Mouse (Mus musculus): ENCODE measurements around the gene Zfp472. TPM values are rescaled to one million over a fixed set of nuclear protein-coding genes. Genes with fewer than 3 reads are reported as not detected.
A peak's percentile ranks its signal among the peaks of the same experiment; 100 is the strongest.

The Zfp472 gene
- 10.5 and 11.2 TPM in 2 replicates for polyA plus RNA-seq (2015; fragmentation: Nextera tagmentation; extraction: Ambion mirVana)

DNA sequence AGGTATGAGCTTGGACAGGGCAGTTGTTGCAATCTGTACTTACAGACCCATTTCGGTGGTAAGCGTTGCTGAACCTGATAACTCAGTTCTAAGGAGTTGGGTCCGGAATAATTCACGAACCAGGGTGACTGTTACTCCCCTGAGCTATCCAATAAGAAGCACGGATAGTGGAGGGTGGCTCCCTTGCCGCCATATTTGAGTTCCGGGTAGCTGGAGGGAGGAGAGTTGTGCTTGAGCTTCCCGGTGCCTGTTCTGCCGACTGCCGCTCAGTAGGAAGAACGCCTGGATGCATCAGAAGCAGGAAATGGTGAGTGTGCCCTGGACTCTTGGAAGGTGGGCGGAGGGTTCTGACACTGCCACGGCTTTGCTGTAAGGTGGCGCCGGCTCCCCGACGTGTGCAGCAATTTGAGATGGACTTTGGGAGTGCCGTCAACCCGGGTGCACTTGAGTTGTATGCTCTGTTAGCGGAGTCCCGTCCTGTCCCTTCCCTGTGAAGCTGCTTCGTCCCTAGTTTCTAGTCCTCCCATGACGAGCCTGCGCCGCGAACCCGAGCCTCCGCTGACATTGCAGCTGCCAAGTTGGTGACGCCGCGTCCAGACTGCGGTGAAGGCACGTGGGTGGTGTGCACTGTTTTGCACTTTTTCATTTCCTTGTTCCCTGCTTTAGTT, at the start of gene Zfp472:
TSS of gene Zfp472 (plus strand) at position 192 of the 668 bp plus-strand sequence.
- H3K4me3 ChIP-seq (replicated peaks): peak within 1 kb of the TSS; percentile 86
- H3K27me3 ChIP-seq: no peaks in the 10 kb centered on the region
- H3K4me2 ChIP-seq (replicated peaks): peak within 1 kb of the TSS; percentile 60
- H3K4me1 ChIP-seq: peaks cover 12% of the 10 kb centered on the region
- H3K27ac ChIP-seq (replicated peaks): peak within 1 kb of the TSS; percentile 94
- H3K9me3 ChIP-seq (replicated peaks): no peaks in the 10 kb centered on the region
- H3K36me3 ChIP-seq: no peaks in the 10 kb centered on the region
- under 1% methylated on average over 33 of the region's 33 CpGs for WGBS
- ATAC-seq (ENCODE audit: insufficient number of reproducible peaks, low FRiP score, low TSS enrichment, low read depth): peak; percentile 98
- H3K9ac ChIP-seq: peak within 1 kb of the TSS; percentile 64

DNA sequence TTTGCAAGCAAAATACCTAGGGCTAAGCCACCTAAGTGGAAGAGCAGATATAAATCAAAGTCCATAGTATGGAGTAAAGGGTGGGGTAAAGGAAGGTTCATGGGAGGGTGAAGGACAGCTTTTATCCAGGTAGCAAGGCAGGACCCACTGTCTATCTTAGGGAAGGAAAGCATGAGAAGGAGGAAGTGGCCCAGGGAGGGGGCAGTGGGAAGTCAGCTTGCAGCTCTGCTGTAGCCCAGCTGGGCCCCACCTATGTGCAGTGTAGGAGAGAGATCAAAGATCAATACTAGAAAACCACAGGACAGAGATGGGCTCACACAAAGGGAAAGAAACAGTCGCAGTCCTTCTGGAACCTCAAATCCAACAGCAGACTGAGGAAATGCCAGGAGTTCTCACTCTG, 49.5 kb upstream of the Zfp472 start:
- no peak for ATAC-seq (ENCODE audit: insufficient number of reproducible peaks, low FRiP score, low TSS enrichment, low read depth)
- Histone ChIP-seq H3K4me3 (replicated peaks) (no peak overlapping the region), H3K36me3 (no peaks in the 10 kb centered on the region), H3K4me1 (no peaks in the 10 kb centered on the region), H3K27ac (replicated peaks) (no peak overlapping the region), H3K9me3 (replicated peaks) (0 out of 2 replicates have a peak, but pooled peaks cover 3% of the 10 kb centered on the region), H3K4me2 (replicated peaks) (no peak overlapping the region), H3K9ac (no peak overlapping the region), H3K27me3 (peaks cover 3% of the 10 kb centered on the region; the same call in 1 of the 2 replicates)
- 80% methylated on average over 1 of the region's 1 CpGs for WGBS

DNA sequence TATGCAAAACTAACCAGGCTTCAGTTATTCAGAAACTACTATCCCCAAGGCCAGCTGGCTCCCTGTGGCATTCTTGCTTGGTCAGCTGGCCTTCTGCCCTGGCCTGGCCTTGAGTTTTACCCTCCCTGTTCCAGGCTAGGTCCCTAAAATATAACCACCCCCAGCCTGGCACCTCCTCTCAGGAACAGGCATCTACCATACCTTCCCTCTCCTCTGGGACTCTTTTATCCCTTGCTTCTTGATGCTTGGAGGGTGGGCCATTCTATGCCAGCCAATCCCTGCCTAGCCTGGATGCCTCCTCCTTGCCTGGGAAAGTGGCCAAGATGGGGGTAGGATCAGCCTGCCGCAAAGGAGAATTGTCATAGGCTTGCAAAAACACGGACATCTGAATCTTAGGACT, 48.5 kb upstream of the Zfp472 start, which contains the start of gene Cyp4f14:
TSS of gene Cyp4f14 (minus strand) at position 212 of the 400 bp plus-strand sequence.
- 59% methylated on average over 2 of the region's 2 CpGs for WGBS
- no peak for ATAC-seq (ENCODE audit: insufficient number of reproducible peaks, low FRiP score, low TSS enrichment, low read depth)
- Histone ChIP-seq H3K27me3 (peaks cover 3% of the 10 kb centered on the region; the same call in 1 of the 2 replicates), H3K4me1 (no peaks in the 10 kb centered on the region), H3K9me3 (replicated peaks) (0 out of 2 replicates have a peak, but pooled peaks cover 3% of the 10 kb centered on the region), H3K9ac (no peak within 1 kb of the TSS), H3K36me3 (no peaks in the 10 kb centered on the region), H3K27ac (replicated peaks) (no peak within 1 kb of the TSS), H3K4me2 (replicated peaks) (no peak within 1 kb of the TSS), H3K4me3 (replicated peaks) (no peak within 1 kb of the TSS)

DNA sequence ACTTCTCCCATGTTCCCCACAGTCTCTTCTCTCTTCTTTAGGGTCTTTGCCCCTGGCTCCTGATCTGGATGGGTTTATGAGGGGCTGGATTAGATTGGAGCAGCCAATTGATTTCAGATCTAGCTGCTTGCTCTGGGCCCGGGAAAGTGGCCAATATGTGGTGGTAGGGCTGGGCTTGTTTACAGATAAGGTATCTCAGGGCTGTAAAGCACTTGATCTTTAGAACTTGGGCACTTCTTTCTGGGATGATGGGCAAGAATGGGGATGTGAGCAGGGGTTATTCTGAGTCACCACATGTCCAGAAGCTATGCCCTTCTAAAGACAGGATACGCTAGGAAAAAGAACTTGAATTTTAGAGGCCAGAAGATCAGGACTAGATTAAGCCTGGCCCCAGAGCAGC, 46.5 kb upstream of the Zfp472 start:
- no peak for ATAC-seq (ENCODE audit: insufficient number of reproducible peaks, low FRiP score, low TSS enrichment, low read depth)
- Histone ChIP-seq H3K36me3 (no peaks in the 10 kb centered on the region), H3K4me3 (replicated peaks) (no peak overlapping the region), H3K27me3 (peaks cover 3% of the 10 kb centered on the region; the same call in 1 of the 2 replicates), H3K9me3 (replicated peaks) (0 out of 2 replicates have a peak, but pooled peaks cover 3% of the 10 kb centered on the region), H3K4me2 (replicated peaks) (no peak overlapping the region), H3K9ac (no peak overlapping the region), H3K4me1 (no peaks in the 10 kb centered on the region), H3K27ac (replicated peaks) (no peak overlapping the region)
- 78% methylated on average over 2 of the region's 2 CpGs for WGBS

DNA sequence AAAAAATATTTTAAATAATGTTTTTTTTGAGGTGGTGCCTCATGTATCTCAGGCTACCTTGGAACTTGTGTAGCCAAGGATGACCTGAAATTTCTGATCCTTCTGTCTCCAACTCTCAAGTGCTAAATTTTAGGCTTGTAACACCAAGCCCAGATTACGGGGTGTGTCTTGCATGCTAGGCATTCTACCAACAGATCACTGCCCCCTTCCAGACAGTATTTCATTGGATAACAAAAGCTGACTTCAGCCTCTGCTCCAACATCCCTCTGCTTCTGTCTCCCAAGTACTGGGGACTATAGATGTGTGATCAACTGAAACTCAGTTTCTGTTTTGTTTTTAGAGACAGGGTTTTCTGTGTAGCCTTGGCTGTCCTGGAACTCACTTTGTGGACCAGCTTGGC, 41.9 kb upstream of the Zfp472 start:
- H3K4me3 ChIP-seq (replicated peaks): no peak overlapping the region
- no peak overlapping the region for H3K27ac ChIP-seq (replicated peaks)
- ATAC-seq (ENCODE audit: insufficient number of reproducible peaks, low FRiP score, low TSS enrichment, low read depth): no peak
- 92% methylated on average over 1 of the region's 1 CpGs for WGBS
- 0 out of 2 replicates have a peak, but pooled peaks cover 3% of the 10 kb centered on the region for H3K9me3 ChIP-seq (replicated peaks)
- H3K36me3 ChIP-seq: no peaks in the 10 kb centered on the region
- peaks cover 3% of the 10 kb centered on the region; the same call in 1 of the 2 replicates for H3K27me3 ChIP-seq
- no peak overlapping the region for H3K9ac ChIP-seq
- no peak overlapping the region for H3K4me2 ChIP-seq (replicated peaks)
- H3K4me1 ChIP-seq: no peaks in the 10 kb centered on the region

DNA sequence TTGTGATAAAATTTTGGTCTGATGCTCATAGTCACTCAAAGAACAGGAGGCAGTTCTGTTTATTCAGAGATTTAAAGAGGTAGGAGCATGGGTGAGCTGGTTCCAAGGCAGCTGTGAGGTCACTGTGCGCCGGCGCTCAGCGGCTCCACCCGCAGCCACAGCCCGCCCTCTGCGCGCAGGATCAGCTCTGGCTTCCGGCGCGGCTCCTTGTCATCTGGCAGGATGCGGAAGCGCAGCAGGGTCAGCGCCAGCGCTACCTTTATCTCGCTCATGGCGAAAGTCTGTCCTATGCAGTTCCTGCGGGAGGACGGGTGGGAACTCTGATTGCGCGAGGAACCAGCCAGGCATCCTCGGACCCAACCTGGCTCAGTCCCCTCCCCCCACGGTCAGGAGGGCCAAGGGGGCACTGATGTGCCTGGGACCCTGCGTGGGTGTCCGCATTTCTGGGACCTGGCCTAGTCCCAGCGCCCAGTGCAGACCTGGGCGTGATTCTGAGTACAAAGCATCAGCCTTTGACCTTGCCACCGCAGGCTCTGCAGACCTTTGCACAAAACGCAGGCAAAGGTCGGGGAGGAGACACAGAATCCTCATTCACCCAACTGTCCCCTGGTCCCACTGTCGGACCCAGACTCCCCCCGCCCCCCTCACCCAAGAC, 40.8 kb upstream of the Zfp472 start:
- H3K9ac ChIP-seq: peak overlapping the region; percentile 45
- H3K27ac ChIP-seq (replicated peaks): no peak overlapping the region
- peak overlapping the region; percentile 54 for H3K4me3 ChIP-seq (replicated peaks)
- no peaks in the 10 kb centered on the region for H3K36me3 ChIP-seq
- H3K4me2 ChIP-seq (replicated peaks): peak overlapping the region; percentile 72
- H3K27me3 ChIP-seq: peaks cover 3% of the 10 kb centered on the region; the same call in 1 of the 2 replicates
- ATAC-seq (ENCODE audit: insufficient number of reproducible peaks, low FRiP score, low TSS enrichment, low read depth): peak; percentile 85; the same call in 1 of the 2 replicates
- WGBS: 16% methylated on average over 32 of the region's 32 CpGs
- 0 out of 2 replicates have a peak, but pooled peaks cover 3% of the 10 kb centered on the region for H3K9me3 ChIP-seq (replicated peaks)
- H3K4me1 ChIP-seq: no peaks in the 10 kb centered on the region

DNA sequence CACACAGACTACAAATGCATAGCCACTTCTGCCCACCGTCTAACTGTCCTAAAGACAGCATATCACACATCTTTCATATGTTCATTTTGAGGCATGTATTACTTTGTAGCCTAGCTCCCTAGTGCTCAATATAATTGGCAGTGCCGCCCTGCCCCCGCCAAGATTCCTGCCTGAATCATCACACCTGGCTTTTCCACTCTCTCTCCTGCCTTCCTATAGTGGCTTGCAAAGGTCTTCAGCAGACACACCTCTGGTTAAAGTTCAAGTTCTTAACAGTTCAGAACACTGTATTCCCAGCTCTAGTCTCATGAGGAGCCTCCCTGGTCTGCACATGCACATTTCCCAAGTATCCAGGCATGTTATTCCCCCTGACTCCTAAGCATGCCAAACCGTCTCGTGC, 37.8 kb upstream of the Zfp472 start:
- Histone ChIP-seq H3K9me3 (replicated peaks) (no peaks in the 10 kb centered on the region), H3K36me3 (no peaks in the 10 kb centered on the region), H3K9ac (no peak overlapping the region), H3K27me3 (no peaks in the 10 kb centered on the region), H3K4me1 (no peaks in the 10 kb centered on the region), H3K27ac (replicated peaks) (no peak overlapping the region), H3K4me2 (replicated peaks) (no peak overlapping the region), H3K4me3 (replicated peaks) (no peak overlapping the region)
- no peak for ATAC-seq (ENCODE audit: insufficient number of reproducible peaks, low FRiP score, low TSS enrichment, low read depth)
- WGBS: 78% methylated on average over 5 of the region's 5 CpGs

DNA sequence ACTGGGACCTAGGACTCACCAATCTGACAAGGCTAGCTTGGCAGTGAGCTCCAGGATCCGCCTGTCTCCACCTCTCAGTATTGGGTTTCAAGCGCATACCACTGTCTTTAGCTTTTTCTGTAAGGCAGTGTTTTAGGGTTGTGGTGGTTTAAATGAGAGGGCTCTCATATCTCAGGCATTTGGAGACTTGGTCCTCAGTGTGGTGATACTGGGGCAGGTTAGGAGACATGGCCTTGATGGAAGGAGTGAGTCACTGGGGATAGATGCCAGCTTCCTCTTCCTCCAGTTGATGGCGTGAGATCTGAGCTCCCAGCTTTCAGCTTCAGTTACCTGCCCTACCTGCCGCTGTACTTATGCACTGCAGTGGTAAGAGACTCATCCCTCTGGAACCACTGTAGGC, 25.8 kb upstream of the Zfp472 start:
- Histone ChIP-seq H3K27me3 (no peaks in the 10 kb centered on the region), H3K9me3 (replicated peaks) (no peaks in the 10 kb centered on the region), H3K9ac (no peak overlapping the region), H3K36me3 (no peaks in the 10 kb centered on the region), H3K4me3 (replicated peaks) (no peak overlapping the region), H3K4me1 (no peaks in the 10 kb centered on the region), H3K4me2 (replicated peaks) (no peak overlapping the region), H3K27ac (replicated peaks) (no peak overlapping the region)
- WGBS: 78% methylated on average over 4 of the region's 4 CpGs
- no peak for ATAC-seq (ENCODE audit: insufficient number of reproducible peaks, low FRiP score, low TSS enrichment, low read depth)

DNA sequence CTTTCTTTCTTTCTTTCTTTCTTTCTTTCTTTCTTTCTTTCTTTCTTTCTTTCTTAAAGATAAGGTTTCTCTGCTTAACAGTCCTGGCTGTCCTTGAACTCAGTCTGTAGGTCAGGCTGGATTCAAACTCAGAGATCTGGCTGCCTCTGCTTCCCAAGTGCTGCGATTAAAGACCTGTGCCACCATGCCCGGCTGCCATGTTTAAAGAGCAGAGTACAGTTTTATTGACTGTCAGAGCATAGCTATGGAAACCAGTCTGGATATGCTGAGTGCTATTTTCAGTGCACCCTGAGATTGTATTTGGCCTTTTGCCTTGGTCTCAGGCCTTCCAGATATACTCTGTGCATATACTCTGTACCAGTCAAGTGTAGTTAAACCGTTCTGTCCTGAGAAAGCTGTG, 22.0 kb upstream of the Zfp472 start:
- peaks cover 18% of the 10 kb centered on the region for H3K4me1 ChIP-seq
- H3K9ac ChIP-seq: no peak overlapping the region
- H3K9me3 ChIP-seq (replicated peaks): no peaks in the 10 kb centered on the region
- H3K27ac ChIP-seq (replicated peaks): no peak overlapping the region
- H3K4me2 ChIP-seq (replicated peaks): no peak overlapping the region
- H3K4me3 ChIP-seq (replicated peaks): no peak overlapping the region
- 92% methylated on average over 3 of the region's 3 CpGs for WGBS
- H3K27me3 ChIP-seq: no peaks in the 10 kb centered on the region
- no peaks in the 10 kb centered on the region for H3K36me3 ChIP-seq
- ATAC-seq (ENCODE audit: insufficient number of reproducible peaks, low FRiP score, low TSS enrichment, low read depth): no peak

DNA sequence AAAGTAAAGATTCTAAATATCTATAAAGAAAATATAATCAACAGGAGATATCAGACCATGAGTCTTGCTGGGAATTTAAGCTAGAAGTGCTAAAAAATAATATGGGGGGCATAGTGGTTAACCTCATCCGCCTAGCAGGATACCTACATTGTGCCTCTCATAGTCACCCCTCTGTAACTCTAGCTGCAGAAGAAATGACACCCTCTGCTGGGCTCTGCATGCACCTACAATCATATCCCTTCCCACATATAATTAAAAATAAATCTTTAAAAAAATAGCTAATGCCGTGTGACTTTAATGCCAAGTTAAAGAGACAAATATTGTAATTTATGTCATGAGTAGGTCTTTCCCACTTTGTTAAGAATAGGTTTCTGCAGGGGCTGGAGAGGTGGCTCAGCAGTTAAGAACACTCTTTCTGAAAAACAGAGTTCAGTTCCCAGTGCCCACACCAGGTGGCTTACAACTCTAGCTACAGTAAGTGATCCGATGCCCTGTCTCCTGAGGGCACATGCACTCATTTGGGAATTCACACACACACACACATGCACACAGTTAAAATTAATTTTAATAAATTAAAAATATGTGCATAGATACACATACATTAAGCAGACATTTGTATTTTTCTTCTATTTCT, 21.1 kb upstream of the Zfp472 start:
- WGBS: 56% methylated on average over 3 of the region's 3 CpGs
- Histone ChIP-seq H3K27ac (replicated peaks) (no peak overlapping the region), H3K27me3 (no peaks in the 10 kb centered on the region), H3K9ac (no peak overlapping the region), H3K4me3 (replicated peaks) (no peak overlapping the region), H3K36me3 (no peaks in the 10 kb centered on the region), H3K9me3 (replicated peaks) (no peaks in the 10 kb centered on the region), H3K4me1 (peaks cover 18% of the 10 kb centered on the region), H3K4me2 (replicated peaks) (no peak overlapping the region)
- no peak for ATAC-seq (ENCODE audit: insufficient number of reproducible peaks, low FRiP score, low TSS enrichment, low read depth)

DNA sequence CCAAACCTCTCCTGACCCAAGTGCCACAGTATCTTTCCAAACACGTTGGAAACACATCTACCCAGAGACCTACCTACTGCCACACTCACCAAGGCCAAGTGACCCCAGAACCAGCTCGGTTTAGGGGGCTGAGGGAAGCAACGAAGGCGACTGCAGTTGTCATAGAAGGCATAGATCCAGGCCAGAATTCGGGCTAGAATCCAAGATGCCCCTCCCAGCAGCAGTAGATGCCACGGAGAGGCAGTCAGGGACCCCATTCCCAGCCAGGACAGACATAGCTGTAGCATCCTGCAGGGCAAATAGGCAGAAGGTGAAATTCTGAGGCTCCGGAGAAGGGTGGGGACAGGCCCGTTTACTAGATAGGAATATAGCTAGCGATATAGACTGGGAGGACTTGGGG, 18.9 kb upstream of the Zfp472 start:
- Histone ChIP-seq H3K36me3 (no peaks in the 10 kb centered on the region), H3K27ac (replicated peaks) (peak overlapping the region; percentile 87), H3K4me1 (peaks cover 18% of the 10 kb centered on the region), H3K4me2 (replicated peaks) (peak overlapping the region; percentile 88), H3K9ac (peak overlapping the region; percentile 59), H3K9me3 (replicated peaks) (no peaks in the 10 kb centered on the region), H3K4me3 (replicated peaks) (peak overlapping the region; percentile 67), H3K27me3 (no peaks in the 10 kb centered on the region)
- 56% methylated on average over 9 of the region's 9 CpGs for WGBS
- no peak for ATAC-seq (ENCODE audit: insufficient number of reproducible peaks, low FRiP score, low TSS enrichment, low read depth)
